Mouse (Mus musculus): Measurements from ENCODE around the gene Traf3.

DNA sequence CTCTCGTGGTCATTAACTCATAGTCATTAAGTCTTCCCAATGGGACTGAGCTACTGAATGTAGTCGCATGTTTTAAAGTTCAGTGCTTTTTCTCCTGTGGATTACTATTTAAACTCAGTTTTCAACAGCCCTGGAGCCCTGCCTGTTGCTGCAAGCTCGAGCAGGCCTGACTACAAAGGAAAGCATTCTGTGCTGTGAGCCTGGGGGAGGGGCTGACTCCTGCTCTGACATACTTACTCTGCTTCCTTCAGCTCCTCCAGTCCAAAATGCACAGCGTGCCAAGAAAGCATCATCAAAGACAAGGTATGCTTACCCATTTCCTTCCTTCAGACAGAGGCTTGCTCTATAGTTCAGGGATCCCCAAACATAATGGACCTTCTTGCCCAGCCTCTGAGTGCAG, 72.6 kb downstream of the Traf3 start:
- TF ChIP-seq POLR2A (IDR thresholded peaks at IDR 0.05; ENCODE audit: borderline replicate concordance, extremely low read depth, low read depth, low read length) (no peak), CTCF (IDR thresholded peaks at IDR 0.05; ENCODE audit: insufficient read depth, low read length) (no peak)

All from lung, adult 2 months (tissue).